Mouse (Mus musculus) urinary bladder, adult 18-20 months (tissue): ENCODE data around the gene Tlr8.
"Not testable (repeated sequence)": the region's sequence is repeated elsewhere in the genome, so short reads cannot be mapped to it uniquely, and the experiment has no call there.

Source experiments
- DNase-seq, 2 experiments: peaks; one replicate each; pipeline ENCODE4 v3.0.0; 2022; ENCODE audit warnings: low spot score in 2 of 2, mixed read lengths in 2 of 2

Gene Tlr8

GRCm38 (mm10) chrX:167264086-167264485, at the start of gene Tlr8:
Gene Tlr8 (minus strand): TSS chrX:167264329.
- DNase-seq = no peak

GRCm38 (mm10) chrX:167302061-167302460, 37.9 kb upstream of the Tlr8 start:
- DNase-seq = not testable (repeated sequence)

DNA sequence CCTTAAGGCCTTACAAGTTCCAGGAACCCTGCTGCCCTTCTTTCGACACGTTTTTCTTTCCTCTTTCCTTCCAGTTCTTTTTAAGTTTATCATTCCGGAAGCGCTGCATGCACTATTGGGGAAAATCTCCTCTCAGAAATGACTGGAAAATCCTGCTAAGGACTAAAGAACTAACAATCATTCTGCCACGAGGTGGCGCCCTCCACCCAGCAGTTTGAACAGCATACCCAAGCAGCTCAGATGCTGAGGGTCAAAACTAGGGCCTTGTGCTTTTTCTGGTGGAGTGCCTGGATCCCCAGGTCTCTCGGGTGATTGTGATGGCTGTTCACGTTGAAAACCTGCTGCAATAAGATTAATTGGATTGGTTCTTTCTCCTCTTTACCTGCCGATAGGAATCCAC, 12.8 kb upstream of the Tlr8 start:
- peak; percentile 18 to 34 for DNase-seq

GRCm38 (mm10) chrX:167276551-167276950, 12.4 kb upstream of the Tlr8 start:
- DNase-seq = no peak

DNA sequence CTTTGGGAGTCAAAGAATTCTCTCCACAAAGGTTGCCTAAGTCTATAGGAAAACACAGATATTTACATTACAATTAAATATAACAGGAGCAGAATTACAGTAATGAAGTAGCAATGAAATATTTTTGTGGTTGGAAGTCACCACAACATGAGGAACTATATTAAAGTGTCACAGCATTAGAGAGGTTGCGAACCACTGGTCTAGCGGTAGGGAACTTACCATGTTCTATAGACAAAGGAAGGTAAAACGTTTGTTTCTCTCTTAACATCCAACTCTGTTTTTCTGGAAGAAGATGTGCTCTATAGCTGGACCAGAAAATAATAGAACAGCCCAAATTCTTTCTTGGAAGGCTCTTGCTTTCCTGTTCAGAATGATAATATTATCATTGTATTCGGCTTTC, 599 bp downstream of the Tlr8 start:
- no peak for DNase-seq

DNA sequence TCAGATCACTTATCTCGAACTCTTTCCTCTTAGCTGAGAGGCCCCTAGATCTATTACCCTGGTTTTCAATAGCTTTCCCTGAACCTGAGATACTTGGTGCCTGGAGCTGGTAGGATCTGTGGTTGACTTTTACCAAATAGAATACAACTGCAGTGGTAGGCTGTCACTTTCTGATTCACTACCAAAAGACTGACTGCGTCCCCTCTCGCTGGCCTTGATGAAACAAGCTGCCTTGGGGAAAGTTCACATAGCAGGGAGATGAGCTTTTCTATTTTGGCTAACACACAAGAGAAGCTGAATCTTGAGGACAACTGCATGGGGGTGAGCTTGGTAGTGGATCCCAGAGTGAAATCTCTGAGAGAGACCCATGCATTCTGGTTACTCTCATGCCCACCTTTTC, 22.4 kb downstream of the Tlr8 start:
- DNase-seq = no peak

GRCm38 (mm10) chrX:167239293-167239921, 24.7 kb downstream of the Tlr8 start:
- DNase-seq = no peak

DNA sequence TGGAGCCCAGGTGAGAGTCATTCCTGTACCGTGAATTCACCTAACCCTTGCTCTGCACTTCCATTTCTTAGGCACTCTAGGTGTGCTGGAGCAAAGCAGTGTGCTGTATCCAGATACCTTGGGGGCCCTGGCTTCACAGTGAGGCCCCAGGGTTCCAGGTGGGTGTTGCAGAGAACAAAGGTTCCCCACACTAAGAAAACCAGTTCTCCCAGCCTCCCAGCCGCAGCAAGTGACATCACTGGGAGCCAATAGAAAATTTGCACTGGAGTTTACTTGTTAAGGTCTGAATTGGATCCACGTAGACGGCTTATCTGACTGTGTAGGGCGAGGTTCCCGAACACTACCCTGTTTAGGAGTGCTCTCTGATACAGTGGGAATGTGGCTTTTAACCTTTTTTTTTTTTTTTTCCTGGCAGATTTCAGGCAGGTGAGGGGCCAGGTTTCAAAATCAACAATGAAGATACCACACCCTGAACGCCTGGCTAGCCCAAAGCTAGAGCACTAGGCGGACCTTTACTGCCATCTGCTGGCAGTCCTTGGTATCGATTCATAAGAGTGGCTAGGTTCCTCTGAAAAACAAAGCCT, 30.9 kb downstream of the Tlr8 start:
- no peak for DNase-seq

DNA sequence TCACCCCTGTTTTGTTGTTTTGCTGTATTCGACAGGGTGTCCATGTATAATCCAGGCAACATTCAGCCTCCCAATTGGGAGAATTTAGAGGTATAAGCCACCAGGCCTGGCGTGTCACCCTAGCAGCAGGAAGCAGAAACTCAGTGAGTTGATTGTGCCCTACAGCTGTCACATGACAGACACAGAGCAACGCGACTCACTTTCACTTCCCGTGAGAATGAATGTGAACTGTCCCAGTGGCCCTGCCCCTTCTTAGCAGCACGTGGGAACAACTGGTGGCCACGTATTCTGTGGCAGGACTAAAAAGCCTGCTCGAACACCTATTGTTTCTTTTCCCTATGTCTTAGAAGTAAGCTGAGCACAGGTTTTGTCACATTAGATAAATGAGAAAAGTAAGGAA, 33.0 kb downstream of the Tlr8 start:
- no peak for DNase-seq

- DNase-seq = no peak
Observed at GRCm38 (mm10) chrX:167229819-167230218, 34.3 kb downstream of the Tlr8 start.

DNA sequence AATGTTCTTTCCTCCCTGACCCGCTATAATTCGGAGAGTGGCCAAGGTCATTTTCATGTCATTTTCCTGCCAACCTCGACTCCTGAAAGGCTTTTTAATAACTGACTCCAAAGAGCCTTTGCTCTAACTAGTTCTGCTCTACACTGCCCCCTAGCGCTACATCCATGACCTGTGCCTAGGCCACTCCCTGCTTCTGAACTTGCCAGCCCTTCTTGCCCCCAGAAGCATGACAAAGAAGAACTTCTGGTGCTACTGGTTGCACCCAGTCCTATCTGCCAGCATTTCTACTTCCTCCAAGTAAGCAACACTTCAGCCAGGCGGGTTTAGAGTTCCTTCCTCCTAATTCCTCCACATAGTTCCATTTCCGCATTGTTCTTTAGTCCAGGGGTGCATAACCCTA, 34.9 kb downstream of the Tlr8 start:
- DNase-seq = no peak

- no peak for DNase-seq
Observed at GRCm38 (mm10) chrX:167227756-167228155, 36.4 kb downstream of the Tlr8 start.

DNA sequence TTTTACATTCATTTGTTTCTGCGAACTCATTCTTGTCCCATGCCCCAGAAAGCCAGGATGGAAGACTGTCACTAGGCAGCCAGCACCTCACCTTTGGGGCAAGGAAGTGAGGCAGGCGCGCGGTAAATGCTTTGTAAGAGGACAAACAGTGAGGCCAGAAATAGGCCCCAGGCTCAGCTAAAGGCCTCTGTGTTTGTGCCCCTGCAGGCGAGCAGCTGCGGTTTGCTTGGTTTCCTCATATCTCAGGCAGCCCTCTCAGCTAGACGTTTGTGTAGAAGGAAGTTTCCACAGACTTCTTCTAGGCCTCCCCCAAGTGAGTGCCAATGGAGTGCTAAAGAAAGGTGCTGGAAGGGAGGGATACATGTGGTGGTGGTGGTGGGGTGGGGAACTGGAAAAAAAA, 37.0 kb downstream of the Tlr8 start:
- no peak for DNase-seq

DNA sequence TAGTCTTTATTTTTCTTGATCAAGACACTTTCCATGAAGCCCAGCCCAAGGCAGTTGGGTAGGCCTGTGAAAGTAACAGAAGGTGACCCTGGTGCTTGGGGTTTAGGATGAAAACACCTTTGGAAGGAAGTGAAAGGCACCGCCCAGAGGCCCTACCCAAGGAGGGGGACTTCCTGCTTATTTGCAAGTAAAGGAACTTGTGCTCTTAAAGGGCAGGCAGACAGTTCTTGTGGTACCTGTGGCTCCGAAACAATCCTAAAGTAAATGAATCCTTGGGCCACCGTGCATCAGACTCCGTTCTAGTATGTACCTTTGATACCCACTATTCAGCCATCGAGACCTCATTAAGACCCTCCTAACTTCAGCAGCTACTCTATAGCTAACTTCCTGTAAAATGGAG, 37.6 kb downstream of the Tlr8 start:
- DNase-seq = no peak

DNA sequence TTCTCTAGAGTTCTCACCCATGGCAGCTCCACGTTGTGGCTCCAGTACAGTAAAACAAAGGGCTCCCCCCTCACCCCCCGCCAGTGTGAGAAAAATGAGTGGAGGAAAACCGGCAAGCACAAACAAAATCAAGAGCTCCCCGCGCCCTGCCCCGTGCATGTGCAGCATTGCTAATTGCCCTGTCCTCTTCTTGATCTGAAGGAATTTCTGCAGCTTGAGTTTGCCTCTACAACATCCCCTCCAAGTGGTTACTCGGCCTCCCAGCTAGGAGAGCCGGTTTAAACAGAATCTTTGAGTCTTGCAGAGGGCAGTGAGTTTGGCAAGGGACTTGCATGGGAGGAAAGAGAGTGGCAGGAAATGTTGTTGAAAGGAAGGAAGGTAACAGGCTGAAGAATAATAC, 51.4 kb downstream of the Tlr8 start:
- DNase-seq = no peak

GRCm38 (mm10) chrX:167211871-167212555, 52.1 kb downstream of the Tlr8 start:
- DNase-seq = no peak

- DNase-seq = no peak
Observed at GRCm38 (mm10) chrX:167210319-167210728, 53.8 kb downstream of the Tlr8 start.

GRCm38 (mm10) chrX:167209828-167210227, 54.3 kb downstream of the Tlr8 start:
- DNase-seq = no peak

- peak; percentile 78 to 79 for DNase-seq
Observed at GRCm38 (mm10) chrX:167208978-167209754, 55.0 kb downstream of the Tlr8 start, which contains the start of gene Tmsb4x. Gene Tmsb4x (minus strand): TSS chrX:167209315.

DNA sequence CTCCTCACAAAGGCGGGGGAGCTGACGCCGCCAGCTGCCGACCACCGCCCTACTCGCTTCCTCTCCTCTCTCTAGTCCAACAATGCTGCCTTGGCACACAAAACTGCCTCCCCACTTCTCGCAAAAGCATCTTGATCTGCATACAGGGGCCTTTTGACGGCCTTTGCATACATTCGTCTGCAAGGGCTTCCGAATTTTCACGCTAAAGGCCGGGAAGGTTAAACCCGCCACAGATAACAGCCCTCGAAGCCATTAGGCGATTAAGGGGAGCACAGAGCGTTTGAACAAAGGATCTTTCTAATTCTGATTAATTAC, 55.7 kb downstream of the Tlr8 start:
- no peak for DNase-seq

- no peak for DNase-seq
Observed at GRCm38 (mm10) chrX:167207741-167208505, 56.2 kb downstream of the Tlr8 start.
